11 mouse cellular contexts compared by ENCODE assay signal in the genomic region with DNA sequence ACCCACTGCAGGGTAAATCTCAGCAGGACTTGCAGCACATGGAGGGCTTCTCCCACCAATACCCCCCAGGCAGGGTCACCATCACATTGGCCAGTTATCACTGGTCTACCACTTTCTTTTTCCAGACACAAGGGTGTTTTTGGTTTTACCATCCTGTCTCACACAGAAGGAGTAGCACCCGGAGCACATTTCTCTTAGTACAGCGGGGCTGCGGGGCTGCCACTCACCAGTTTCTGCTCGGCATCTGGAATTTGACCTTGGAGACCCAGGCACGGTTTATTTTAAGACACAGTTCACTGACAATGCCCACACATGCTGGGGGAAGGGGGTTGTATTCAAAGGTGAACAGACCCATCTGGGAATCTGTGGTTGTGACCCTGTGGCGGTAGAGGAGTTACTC. TPM values are rescaled to one million over a fixed set of nuclear protein-coding genes. Genes with fewer than 3 reads are reported as not detected.
DNase-seq lines count a peak whose midpoint lies in the region; ATAC-seq and TF ChIP-seq lines count a peak whose summit lies in the region.
"Had no signal": no experiment of that assay in that cellular context is flagged by ENCODE, and none has a peak within 500 bp of the region (broad histone marks: within the 10 kb centered on the region; RNA-seq: fewer than 3 reads in every experiment).

No protein-coding gene starts in this region.

- H3K9me3 ChIP-seq in forebrain, embryonic 12.5 days: no peaks in the 10 kb centered on the region
- H3K9me3 ChIP-seq in forebrain, embryonic 15.5 days: no peaks in the 10 kb centered on the region
- no peaks in the 10 kb centered on the region for H3K9me3 ChIP-seq in kidney, postnatal 0 days (replicated peaks; ENCODE audit: low read length)
- H3K9me3 ChIP-seq: liver, embryonic 13.5 days had no signal

- H3K27me3 ChIP-seq in forebrain, embryonic 12.5 days: no peaks in the 10 kb centered on the region
- H3K27me3 ChIP-seq in forebrain, embryonic 15.5 days: no peaks in the 10 kb centered on the region
- H3K27me3 ChIP-seq in kidney, postnatal 0 days (ENCODE audit: insufficient read depth, low read length): no peaks in the 10 kb centered on the region
- H3K27me3 ChIP-seq: liver, embryonic 13.5 days had no signal

- ATAC-seq in forebrain, embryonic 12.5 days (ENCODE audit: low FRiP score): no peak
- ATAC-seq in forebrain, embryonic 15.5 days (replicated peaks): no peak
- 0 out of 2 replicates have a peak, but pooled peaks have one; percentile 25 for ATAC-seq in kidney, postnatal 0 days (replicated peaks; ENCODE audit: low FRiP score, low read depth)
- ATAC-seq in erythroblast, adult 5-6 weeks (replicated peaks; ENCODE audit: low FRiP score, poor library complexity, severe bottlenecking): no peak

- H3K27ac ChIP-seq in forebrain, embryonic 12.5 days: 0 out of 2 replicates have a peak overlapping the region, but pooled peaks have one; percentile 14
- no peak overlapping the region for H3K27ac ChIP-seq in forebrain, embryonic 15.5 days (replicated peaks)
- no peak overlapping the region; the same call in 1 of the 2 replicates for H3K27ac ChIP-seq in kidney, postnatal 0 days
- H3K27ac ChIP-seq: liver, embryonic 13.5 days had no signal

- H3K4me1 ChIP-seq in forebrain, embryonic 12.5 days: peaks cover 23% of the 10 kb centered on the region
- peaks cover 6% of the 10 kb centered on the region for H3K4me1 ChIP-seq in forebrain, embryonic 15.5 days
- 0 out of 2 replicates have a peak, but pooled peaks cover 3% of the 10 kb centered on the region for H3K4me1 ChIP-seq in kidney, postnatal 0 days (replicated peaks; ENCODE audit: insufficient read depth, low read length)

- TF ChIP-seq CTCF in kidney, postnatal 0 days (IDR thresholded peaks at IDR 0.05; ENCODE audit: low read depth): no peak

- 35% methylated on average over 6 of the region's 6 CpGs for whole genome bisulfite sequencing in forebrain, embryonic 12.5 days
- 47% methylated on average over 6 of the region's 6 CpGs for WGBS in forebrain, embryonic 15.5 days
- 20% methylated on average over 6 of the region's 6 CpGs for WGBS in kidney, postnatal 0 days

- H3K9ac ChIP-seq in forebrain, embryonic 12.5 days: no peak overlapping the region
- no peak overlapping the region for H3K9ac ChIP-seq in forebrain, embryonic 15.5 days (replicated peaks)
- H3K9ac ChIP-seq in kidney, postnatal 0 days (ENCODE audit: low read depth, low read length): no peak overlapping the region
- H3K9ac ChIP-seq: liver, embryonic 13.5 days had no signal

- DNase-seq in kidney, postnatal 0 days (ENCODE audit: low spot score): peak; percentile 32
- DNase-seq in kidney, adult 8-10 months: no peak
- peak; percentile 49 for DNase-seq in R1 (ENCODE audit: low read depth, low spot score)
- DNase-seq in kidney, postnatal 4 days: peak; percentile 21 to 42
- no peak for DNase-seq in right cerebral cortex, postnatal 10 days (ENCODE audit: low spot score in 2 of 2)
- DNase-seq: B cell, adult 2 months; gastrocnemius, postnatal 14 days; liver, embryonic 13.5 days had no signal

- no peak overlapping the region for H3K4me3 ChIP-seq in forebrain, embryonic 12.5 days (replicated peaks)
- H3K4me3 ChIP-seq in forebrain, embryonic 15.5 days: no peak overlapping the region
- no peak overlapping the region for H3K4me3 ChIP-seq in kidney, postnatal 0 days (replicated peaks; ENCODE audit: low read depth, low read length)
- H3K4me3 ChIP-seq: liver, embryonic 13.5 days had no signal

- H3K36me3 ChIP-seq in forebrain, embryonic 12.5 days (replicated peaks): no peaks in the 10 kb centered on the region
- no peaks in the 10 kb centered on the region for H3K36me3 ChIP-seq in forebrain, embryonic 15.5 days
- no peaks in the 10 kb centered on the region for H3K36me3 ChIP-seq in kidney, postnatal 0 days (ENCODE audit: insufficient read depth, low read length)
- H3K36me3 ChIP-seq: liver, embryonic 13.5 days had no signal

- no peak overlapping the region for H3K4me2 ChIP-seq in forebrain, embryonic 12.5 days
- no peak overlapping the region for H3K4me2 ChIP-seq in forebrain, embryonic 15.5 days (replicated peaks)
- H3K4me2 ChIP-seq in kidney, postnatal 0 days (ENCODE audit: low read length): no peak overlapping the region
- H3K4me2 ChIP-seq: liver, embryonic 13.5 days had no signal

RNA-seq across cellular contexts. Expression of a gene that starts 28.8 kb away (rescaled TPM):
- polyA plus RNA-seq in forebrain, embryonic 12.5 days (2016; fragmentation: Nextera tagmentation; extraction: Ambion mirVana): 27.8 and 32.0 TPM in 2 replicates
- 10.3 and 12.8 TPM in 2 replicates for polyA plus RNA-seq in forebrain, embryonic 15.5 days (2015; fragmentation: Nextera tagmentation; extraction: Ambion mirVana)
- polyA plus RNA-seq in kidney, postnatal 0 days (2015; fragmentation: Nextera tagmentation; extraction: Ambion mirVana): 36.7 and 37.5 TPM in 2 replicates
- 0.38 and 0.84 TPM in 2 replicates for total RNA-seq in erythroblast, adult 5-6 weeks (2015; ENCODE audit: low replicate concordance)
- 0.42 and 0.68 TPM in 2 replicates for total RNA-seq in erythroblast, adult 5-6 weeks (2017; ENCODE audit: low replicate concordance)

Comparison
In these comparisons a context has a peak if more than half of its experiments do, and no peak if none do; other contexts are left out.
1. DNase-seq: peak in kidney, postnatal 0 days (single experiment), R1 (single experiment) and kidney, postnatal 4 days (2 of 2); none in kidney, adult 8-10 months (0 of 2) and right cerebral cortex, postnatal 10 days (0 of 2).